Mouse (Mus musculus): ENCODE results near the gene Cbx8. TPM values are rescaled to one million over a fixed set of nuclear protein-coding genes. Genes with fewer than 3 reads are reported as not detected.

Gene Cbx8
- 7.5 and 9.5 TPM in 2 replicates for polyA plus RNA-seq (2015; fragmentation: Nextera tagmentation; extraction: Ambion mirVana)

DNA sequence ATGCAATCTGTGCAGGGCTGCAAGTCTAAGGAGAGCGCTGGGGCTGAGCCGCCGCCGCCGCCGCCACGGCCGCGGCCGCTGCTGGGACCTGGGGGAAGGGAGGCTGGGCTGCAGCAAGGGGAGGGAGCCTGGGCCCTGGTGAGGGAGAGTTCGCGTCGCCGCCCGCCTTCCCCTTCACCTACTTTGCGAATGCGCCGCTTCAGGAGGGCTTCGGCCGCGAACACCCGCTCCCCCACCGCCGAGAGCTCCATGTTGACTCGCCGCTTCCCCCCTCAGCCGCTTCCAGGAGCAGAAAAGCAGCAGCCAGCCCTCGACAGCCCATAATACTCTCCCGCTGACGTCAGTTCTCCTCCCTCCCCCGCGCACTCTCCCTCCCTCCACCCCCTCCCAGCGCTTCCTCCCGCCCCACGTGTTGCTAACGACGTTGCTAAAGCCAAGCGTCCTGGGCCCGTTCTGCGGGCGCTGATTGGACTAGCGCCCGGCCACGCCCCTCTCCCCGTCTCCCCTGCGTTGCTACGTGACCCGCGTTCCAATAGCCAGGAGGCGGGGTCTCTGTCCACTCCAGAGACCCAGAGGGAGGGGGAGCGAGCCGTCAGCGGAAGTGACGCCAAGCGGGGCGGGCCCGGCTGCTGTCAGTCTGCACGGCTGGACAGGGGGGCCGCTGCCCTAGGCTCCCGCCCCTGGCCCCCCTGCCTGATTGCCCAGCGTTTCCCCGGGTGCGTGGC is at the start of gene Cbx8:
Cbx8 (minus strand) TSS at position 370 of the 725 bp plus-strand sequence.
- Histone ChIP-seq H3K4me1 (replicated peaks) (peaks cover 70% of the 10 kb centered on the region), H3K9me3 (replicated peaks) (no peaks in the 10 kb centered on the region), H3K27ac (peak within 1 kb of the TSS; percentile 90), H3K27me3 (peaks cover 77% of the 10 kb centered on the region), H3K4me3 (peak within 1 kb of the TSS; percentile 74), H3K9ac (peak within 1 kb of the TSS; percentile 79), H3K36me3 (peaks cover 8% of the 10 kb centered on the region), H3K4me2 (peak within 1 kb of the TSS; percentile 99)
- ATAC-seq (replicated peaks; ENCODE audit: insufficient number of reproducible peaks, insufficient read depth, low FRiP score, low read depth), result peak; percentile 95
- WGBS, result under 1% methylated on average over 51 of the region's 63 CpGs

DNA sequence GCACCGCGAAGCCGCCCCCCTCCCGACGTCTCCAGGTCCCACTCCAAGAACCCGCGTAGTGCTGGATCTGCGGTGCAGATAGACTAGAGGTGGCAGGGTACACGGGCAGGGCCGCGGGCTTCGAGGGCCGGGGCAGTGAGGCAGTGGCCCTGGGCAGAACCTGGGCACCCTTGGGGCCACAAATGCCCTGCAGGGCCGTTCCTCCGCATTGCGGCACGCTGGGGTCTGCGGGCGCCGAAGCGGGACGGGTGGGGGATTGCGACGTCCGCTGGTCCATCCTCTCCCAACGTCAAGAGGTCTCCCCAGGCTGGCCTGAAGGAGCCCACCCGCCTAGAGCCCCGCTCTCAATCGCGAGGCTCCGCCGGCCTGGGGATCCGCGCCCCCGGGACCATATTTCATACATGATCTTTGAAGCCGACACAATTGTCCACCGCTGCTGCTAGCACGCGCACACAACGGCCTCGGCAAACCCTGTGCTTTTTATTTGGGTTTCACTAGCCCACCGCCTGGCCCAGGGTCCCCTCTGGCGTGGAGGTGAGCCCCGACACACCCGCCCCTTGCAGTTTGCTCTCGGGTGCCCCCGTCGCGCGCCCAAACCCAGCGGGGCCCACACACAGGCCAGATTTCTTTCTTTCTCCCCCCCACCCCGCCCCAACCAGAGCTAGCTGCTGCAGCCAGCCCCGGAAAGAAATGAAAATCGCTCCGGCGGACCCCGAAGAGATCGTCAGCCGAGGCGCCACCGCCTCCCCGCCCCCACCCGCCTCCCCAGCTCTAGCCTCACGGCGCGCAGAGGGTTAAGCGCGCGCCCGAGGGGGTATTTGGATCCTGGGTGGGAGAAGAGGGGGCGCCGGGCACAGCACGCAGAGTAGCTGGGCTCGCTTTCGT is 49.5 kb upstream of the Cbx8 start:
- Histone ChIP-seq H3K27ac (peak overlapping the region; percentile 23; the same call in 1 of the 2 replicates), H3K4me3 (peak overlapping the region; percentile 56), H3K36me3 (no peaks in the 10 kb centered on the region), H3K27me3 (peaks cover 40% of the 10 kb centered on the region), H3K4me2 (peak overlapping the region; percentile 89), H3K4me1 (replicated peaks) (peaks cover 48% of the 10 kb centered on the region), H3K9me3 (replicated peaks) (no peaks in the 10 kb centered on the region), H3K9ac (peak overlapping the region; percentile 49)
- no peak for ATAC-seq (replicated peaks; ENCODE audit: insufficient number of reproducible peaks, insufficient read depth, low FRiP score, low read depth)
- WGBS, result under 1% methylated on average over 69 of the region's 75 CpGs

- Histone ChIP-seq H3K4me3 (peak overlapping the region; percentile 56), H3K27me3 (peaks cover 40% of the 10 kb centered on the region), H3K36me3 (no peaks in the 10 kb centered on the region), H3K9me3 (replicated peaks) (no peaks in the 10 kb centered on the region), H3K27ac (no peak overlapping the region), H3K4me1 (replicated peaks) (peaks cover 52% of the 10 kb centered on the region), H3K9ac (peak overlapping the region; percentile 49), H3K4me2 (peak overlapping the region; percentile 89)
- 1% methylated on average over 41 of the region's 41 CpGs for WGBS
- ATAC-seq (replicated peaks; ENCODE audit: insufficient number of reproducible peaks, insufficient read depth, low FRiP score, low read depth), result no peak
Observed at GRCm38 (mm10) chr11:119089235-119090075, 48.7 kb upstream of the Cbx8 start.

- H3K4me2 ChIP-seq, result peak overlapping the region; percentile 89
- no peaks in the 10 kb centered on the region for H3K36me3 ChIP-seq
- peaks cover 61% of the 10 kb centered on the region for H3K4me1 ChIP-seq (replicated peaks)
- ATAC-seq (replicated peaks; ENCODE audit: insufficient number of reproducible peaks, insufficient read depth, low FRiP score, low read depth), result no peak
- 5% methylated on average over 28 of the region's 28 CpGs for WGBS
- peak overlapping the region; percentile 56; the same call in 1 of the 2 replicates for H3K4me3 ChIP-seq
- H3K9ac ChIP-seq, result no peak overlapping the region; the same call in 1 of the 2 replicates
- no peaks in the 10 kb centered on the region for H3K9me3 ChIP-seq (replicated peaks)
- H3K27me3 ChIP-seq, result peaks cover 38% of the 10 kb centered on the region
- H3K27ac ChIP-seq, result no peak overlapping the region
Observed at GRCm38 (mm10) chr11:119088391-119089234, 47.8 kb upstream of the Cbx8 start.

DNA sequence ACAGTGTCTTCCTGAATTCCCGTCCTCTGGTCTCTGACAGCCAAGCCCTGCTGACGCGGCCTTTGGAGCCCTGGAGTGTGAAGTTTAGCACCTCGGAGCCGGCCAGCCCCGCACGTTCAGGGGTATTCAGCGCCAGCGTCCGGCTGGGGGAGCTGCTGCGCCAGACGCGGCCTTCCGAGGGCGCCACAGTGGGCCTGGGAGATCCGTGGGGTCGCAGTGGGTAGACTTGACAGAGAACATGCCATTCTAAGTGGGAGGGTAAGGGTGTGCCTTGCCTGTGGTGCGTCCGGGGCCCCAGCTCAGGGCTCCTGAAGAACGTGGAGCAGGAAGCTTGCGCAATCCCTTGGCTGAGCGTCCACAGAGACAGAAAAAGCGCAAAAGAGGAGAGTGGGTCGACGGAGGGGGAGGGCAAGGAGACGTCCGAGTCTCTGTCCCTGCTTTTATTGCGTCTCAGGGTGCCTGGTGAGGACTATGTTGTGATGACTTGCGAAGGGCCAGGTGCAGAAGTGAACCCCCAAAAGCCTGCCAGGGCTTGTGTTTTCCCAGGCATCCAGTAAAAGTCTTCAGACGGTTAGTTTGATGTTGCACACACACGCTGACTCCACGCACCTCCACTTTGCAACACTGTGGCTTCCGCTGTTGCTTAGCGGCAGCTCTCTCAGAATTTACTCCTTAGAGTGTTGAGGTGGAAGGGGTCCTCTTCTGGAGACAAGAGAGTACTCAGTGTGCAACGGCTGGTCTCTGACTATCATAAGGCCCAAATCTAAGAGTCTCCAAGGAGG is 46.7 kb upstream of the Cbx8 start:
- no peak overlapping the region for H3K27ac ChIP-seq
- WGBS, result 5% methylated on average over 35 of the region's 35 CpGs
- peaks cover 72% of the 10 kb centered on the region for H3K4me1 ChIP-seq (replicated peaks)

GRCm38 (mm10) chr11:119086144-119086971 is 45.6 kb upstream of the Cbx8 start, which contains the start of gene Cbx4:
Gene Cbx4, minus strand, starts transcription at chr11:119086221.
- Histone ChIP-seq H3K36me3 (peaks cover 9% of the 10 kb centered on the region), H3K9ac (peak within 1 kb of the TSS; percentile 95), H3K9me3 (replicated peaks) (no peaks in the 10 kb centered on the region), H3K4me3 (peak within 1 kb of the TSS; percentile 83), H3K27ac (peak within 1 kb of the TSS; percentile 99), H3K27me3 (peaks cover 38% of the 10 kb centered on the region), H3K4me2 (peak within 1 kb of the TSS; percentile 90), H3K4me1 (replicated peaks) (peaks cover 81% of the 10 kb centered on the region)
- peak; percentile 91 for ATAC-seq (replicated peaks; ENCODE audit: insufficient number of reproducible peaks, insufficient read depth, low FRiP score, low read depth)
- 2% methylated on average over 64 of the region's 67 CpGs for WGBS

More for the DNA sequence above, 46.7 kb upstream of the Cbx8 start:
- Histone ChIP-seq H3K4me2 (peak overlapping the region; percentile 52), H3K9ac (no peak overlapping the region), H3K36me3 (no peaks in the 10 kb centered on the region), H3K27me3 (peaks cover 38% of the 10 kb centered on the region), H3K9me3 (replicated peaks) (no peaks in the 10 kb centered on the region), H3K4me3 (peak overlapping the region; percentile 17)
- ATAC-seq (replicated peaks; ENCODE audit: insufficient number of reproducible peaks, insufficient read depth, low FRiP score, low read depth), result no peak

DNA sequence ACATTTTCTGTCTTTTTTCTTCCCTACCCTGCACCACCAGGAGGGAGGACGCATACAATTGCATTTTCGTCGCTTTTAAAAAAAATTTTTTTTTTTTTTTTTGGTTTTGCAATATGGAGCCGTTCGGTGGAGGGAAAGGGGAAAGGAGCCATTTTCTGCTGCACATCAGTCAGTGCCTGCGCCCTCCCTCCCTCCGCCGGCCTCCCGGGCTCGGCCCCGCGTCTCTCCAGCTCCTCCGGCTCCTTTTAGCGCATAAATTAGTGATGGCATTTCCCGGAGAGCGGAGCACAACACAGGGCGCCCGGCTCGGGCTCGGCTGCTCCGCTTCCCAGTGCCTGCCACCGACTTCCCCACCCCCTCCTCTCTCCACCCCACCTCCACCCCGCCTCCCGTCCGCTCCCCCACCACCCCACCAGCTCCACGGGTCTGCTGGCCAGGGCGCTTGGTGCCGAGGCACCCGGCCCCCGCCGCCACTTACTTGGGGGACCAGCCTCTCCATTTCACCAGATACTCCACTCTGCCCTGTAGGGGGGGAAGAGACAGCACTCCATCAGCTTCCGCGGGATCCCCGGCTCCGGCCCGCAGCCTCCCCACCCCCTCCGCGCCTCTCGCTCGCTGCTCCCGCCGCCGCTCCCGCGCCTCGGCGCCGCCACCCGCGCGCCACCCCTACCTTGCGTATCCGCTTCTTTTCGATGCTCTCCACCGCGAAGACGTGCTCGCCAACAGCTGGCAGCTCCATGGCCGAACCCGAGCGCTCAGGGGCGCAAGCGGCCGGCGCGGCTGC is 44.7 kb upstream of the Cbx8 start:
- no peaks in the 10 kb centered on the region for H3K9me3 ChIP-seq (replicated peaks)
- H3K4me2 ChIP-seq, result peak overlapping the region; percentile 90
- H3K36me3 ChIP-seq, result peaks cover 18% of the 10 kb centered on the region
- WGBS, result under 1% methylated on average over 66 of the region's 66 CpGs
- peak overlapping the region; percentile 95 for H3K9ac ChIP-seq
- H3K4me3 ChIP-seq, result peak overlapping the region; percentile 83
- H3K4me1 ChIP-seq (replicated peaks), result peaks cover 83% of the 10 kb centered on the region
- peak; percentile 58 for ATAC-seq (replicated peaks; ENCODE audit: insufficient number of reproducible peaks, insufficient read depth, low FRiP score, low read depth)
- H3K27ac ChIP-seq, result peak overlapping the region; percentile 99
- H3K27me3 ChIP-seq, result peaks cover 38% of the 10 kb centered on the region

DNA sequence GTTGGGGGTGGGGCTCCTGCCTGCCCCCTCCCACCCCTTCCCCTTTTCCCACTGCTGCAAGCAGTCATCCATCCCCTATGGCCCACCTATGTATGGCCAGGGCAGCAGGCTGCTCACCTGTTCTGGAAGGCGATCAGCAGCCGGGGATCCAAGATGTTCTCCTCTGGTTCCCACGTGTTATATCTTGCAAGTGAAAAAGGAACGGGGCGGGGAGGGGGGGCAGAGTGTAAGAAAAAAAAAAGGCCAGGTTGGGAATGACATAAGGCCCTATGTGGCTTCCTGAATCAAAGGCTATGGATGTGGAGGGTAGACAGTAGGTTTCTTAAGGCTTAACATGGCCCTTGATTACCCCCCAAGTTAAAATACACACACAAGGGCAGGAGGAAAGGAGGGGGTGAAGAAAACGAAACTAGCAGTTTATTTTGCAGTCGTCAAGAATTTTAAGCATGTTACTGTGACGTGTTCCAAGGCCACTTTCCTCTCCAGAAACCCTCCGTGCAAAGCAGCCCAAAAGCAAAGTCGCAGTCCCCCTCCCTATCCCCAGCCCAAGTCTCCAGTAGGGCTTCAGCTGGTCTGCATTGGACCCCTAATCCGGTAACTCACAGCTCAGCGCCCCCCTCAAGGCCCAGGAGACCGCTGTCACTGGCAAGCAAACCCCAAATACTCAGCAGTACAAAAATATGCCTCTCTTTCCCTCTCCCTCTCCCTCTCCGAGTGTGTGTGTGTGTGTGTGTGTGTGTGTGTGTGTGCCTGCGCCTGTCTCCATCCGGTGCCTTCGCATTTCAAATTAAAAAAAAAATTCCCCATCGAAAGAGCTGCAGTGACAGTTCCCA is 43.9 kb upstream of the Cbx8 start:
- peaks cover 79% of the 10 kb centered on the region for H3K4me1 ChIP-seq (replicated peaks)

More for the DNA sequence above, 43.9 kb upstream of the Cbx8 start:
- peak overlapping the region; percentile 99 for H3K27ac ChIP-seq
- peak overlapping the region; percentile 95 for H3K9ac ChIP-seq
- ATAC-seq (replicated peaks; ENCODE audit: insufficient number of reproducible peaks, insufficient read depth, low FRiP score, low read depth), result no peak
- 3% methylated on average over 18 of the region's 18 CpGs for WGBS
- no peaks in the 10 kb centered on the region for H3K9me3 ChIP-seq (replicated peaks)
- peak overlapping the region; percentile 83 for H3K4me3 ChIP-seq
- H3K36me3 ChIP-seq, result peaks cover 22% of the 10 kb centered on the region
- H3K4me2 ChIP-seq, result peak overlapping the region; percentile 90
- H3K27me3 ChIP-seq, result peaks cover 31% of the 10 kb centered on the region
